Mouse (Mus musculus) urinary bladder, postnatal 14 days (tissue): Measurements from ENCODE around the gene Pigw.
A peak's percentile ranks its signal among the peaks of the same experiment; 100 is the strongest.
"Not testable (repeated sequence)": the region's sequence is repeated elsewhere in the genome, so short reads cannot be mapped to it uniquely, and the experiment has no call there.

ENCODE experiments used
- DNase-seq: peaks from one replicate; pipeline ENCODE4 v3.0.0; 2021; ENCODE audit warnings: low spot score

The Pigw gene

GRCm38 (mm10) chr11:84879007-84879771, 896 bp downstream of the Pigw start:
- DNase-seq, result no peak

- not testable (repeated sequence) for DNase-seq
These were observed 4.1 kb downstream of the Pigw start for GRCm38 (mm10) chr11:84876020-84876419.

- DNase-seq, result no peak
These were observed 6.8 kb downstream of the Pigw start for GRCm38 (mm10) chr11:84873042-84873833.

- no peak for DNase-seq
These were observed 8.5 kb downstream of the Pigw start for GRCm38 (mm10) chr11:84871548-84872069.

GRCm38 (mm10) chr11:84871046-84871445, 9.0 kb downstream of the Pigw start:
- DNase-seq, result peak; percentile 48

- peak; percentile 93 for DNase-seq
These were observed 9.6 kb downstream of the Pigw start, which contains the start of gene Ggnbp2 for GRCm38 (mm10) chr11:84870337-84871043. TSS of gene Ggnbp2 (minus strand) at chr11:84870817.

- peak; percentile 94 for DNase-seq
These were observed 10.4 kb downstream of the Pigw start for GRCm38 (mm10) chr11:84869537-84870232.

- no peak for DNase-seq
These were observed 11.3 kb downstream of the Pigw start for GRCm38 (mm10) chr11:84868786-84869259.

- DNase-seq, result no peak
These were observed 12.5 kb downstream of the Pigw start for GRCm38 (mm10) chr11:84867586-84867985.

GRCm38 (mm10) chr11:84865268-84865667, 14.8 kb downstream of the Pigw start:
- no peak for DNase-seq

- DNase-seq, result no peak
These were observed 24.8 kb downstream of the Pigw start for GRCm38 (mm10) chr11:84855285-84855684.

GRCm38 (mm10) chr11:84847475-84848090, 32.5 kb downstream of the Pigw start:
- DNase-seq, result peak; percentile 75

- no peak for DNase-seq
These were observed 33.2 kb downstream of the Pigw start for GRCm38 (mm10) chr11:84846741-84847474.

GRCm38 (mm10) chr11:84839330-84839729, 40.8 kb downstream of the Pigw start:
- DNase-seq, result no peak

GRCm38 (mm10) chr11:84829495-84829894, 50.6 kb downstream of the Pigw start:
- not testable (repeated sequence) for DNase-seq

- peak; percentile 95 for DNase-seq
These were observed 51.3 kb downstream of the Pigw start, which contains the start of gene Dhrs11 for GRCm38 (mm10) chr11:84828516-84829399. TSS of gene Dhrs11 (minus strand) at chr11:84828994.

GRCm38 (mm10) chr11:84827901-84828503, 52.1 kb downstream of the Pigw start:
- DNase-seq, result no peak

GRCm38 (mm10) chr11:84827492-84827891, 52.6 kb downstream of the Pigw start:
- no peak for DNase-seq
